14 mouse cellular contexts compared by ENCODE assay signal in the genomic region with DNA sequence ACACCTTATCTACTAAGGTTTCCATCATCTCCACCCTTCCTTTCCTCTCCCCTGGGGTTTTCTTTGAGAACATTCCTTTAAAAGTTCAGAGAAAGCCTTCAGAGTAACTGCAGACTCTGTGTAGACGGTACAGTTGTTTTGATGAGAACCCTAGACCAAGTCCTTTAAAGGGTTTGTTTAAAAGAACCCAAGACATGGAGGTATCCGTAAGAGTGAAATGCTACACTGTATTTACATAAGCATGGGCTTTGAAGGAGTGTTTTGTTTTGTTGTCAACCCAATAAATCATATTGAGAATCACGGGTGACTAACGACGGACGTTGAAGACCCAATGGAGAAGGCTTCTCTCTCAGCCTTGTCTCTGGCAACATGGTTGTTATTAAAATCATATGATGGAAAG.
"Had no signal": no experiment of that assay in that cellular context is flagged by ENCODE, and none has a peak within 500 bp of the region (broad histone marks: within the 10 kb centered on the region; RNA-seq: fewer than 3 reads in every experiment).

No protein-coding gene starts in this region.

- H3K27me3 ChIP-seq: limb, embryonic 13.5 days; neural tube, embryonic 15.5 days had no signal

- H3K27ac ChIP-seq: limb, embryonic 13.5 days; liver, embryonic 14.5 days; midbrain, embryonic 10.5 days; neural tube, embryonic 15.5 days had no signal

- ATAC-seq: intestine, embryonic 16.5 days had no signal

- H3K9me3 ChIP-seq: limb, embryonic 13.5 days; midbrain, embryonic 10.5 days; neural tube, embryonic 15.5 days had no signal

- H3K4me1 ChIP-seq: midbrain, embryonic 10.5 days; neural tube, embryonic 15.5 days had no signal

- H3K4me3 ChIP-seq: limb, embryonic 13.5 days; midbrain, embryonic 10.5 days; myocyte; neural tube, embryonic 15.5 days had no signal

- H3K9ac ChIP-seq: limb, embryonic 13.5 days; liver, embryonic 14.5 days; neural tube, embryonic 15.5 days had no signal

- H3K36me3 ChIP-seq: limb, embryonic 13.5 days; midbrain, embryonic 10.5 days; neural tube, embryonic 15.5 days had no signal

- DNase-seq: kidney, adult 2 months; left cerebral cortex, postnatal 4 days; lung, adult 18-20 months; lung, postnatal 4 days; midbrain, embryonic 14.5 days; right cerebral cortex, adult 18-20 months; right cerebral cortex, postnatal 25 days; thymus, adult 2 months had no signal

- H3K4me2 ChIP-seq: limb, embryonic 13.5 days; neural tube, embryonic 15.5 days had no signal
